Comparison of ENCODE assay signal across 8 mouse cellular contexts in the genomic region with DNA sequence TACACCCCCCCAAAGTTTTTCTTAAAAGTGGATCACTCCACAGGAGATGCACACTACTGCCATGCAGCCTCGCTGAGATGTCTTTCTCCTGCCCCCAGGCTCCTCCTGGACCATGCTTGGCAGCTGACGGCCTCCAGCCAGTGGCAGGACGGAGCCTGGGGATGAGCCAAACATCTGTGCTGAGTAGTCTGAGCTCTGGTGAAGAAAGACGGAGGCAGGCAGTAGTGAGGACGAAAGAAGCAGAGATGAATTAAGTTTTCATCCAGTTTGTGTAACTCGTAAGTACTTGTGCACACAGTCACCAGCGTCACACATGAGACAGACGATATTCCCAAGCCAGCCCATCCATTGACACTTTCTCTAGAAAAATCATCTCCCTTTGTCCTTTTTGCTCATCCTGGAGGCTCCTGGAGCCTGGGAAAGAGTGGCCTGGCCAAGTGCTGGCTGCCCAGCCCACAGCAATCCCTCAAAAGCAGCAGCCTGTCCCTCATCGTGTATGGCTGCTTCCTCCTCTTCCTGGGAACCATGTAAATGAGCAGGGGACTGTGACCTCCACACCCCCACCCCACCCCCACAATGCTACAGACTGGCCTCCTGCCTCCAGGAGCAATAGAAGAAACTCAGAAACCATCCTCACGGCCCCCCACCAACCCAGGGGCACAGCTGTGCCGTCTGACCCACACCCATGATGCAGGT.
DNase-seq lines count a peak whose midpoint lies in the region; ATAC-seq and TF ChIP-seq lines count a peak whose summit lies in the region.

No protein-coding gene starts in this region.

- peak overlapping the region; percentile 55 for H3K4me3 ChIP-seq in lung, embryonic 15.5 days
- H3K4me3 ChIP-seq in lung, adult 2 months (replicated peaks; ENCODE audit: extremely low read depth, low read depth, low read length): no peak overlapping the region
- peak overlapping the region; percentile 53 for H3K4me3 ChIP-seq in hindbrain, embryonic 12.5 days
- H3K4me3 ChIP-seq in midbrain, embryonic 16.5 days (ENCODE audit: low read depth, low read length): peak overlapping the region; percentile 60

- no peak for TF ChIP-seq POLR2A in lung, adult 2 months (IDR thresholded peaks at IDR 0.05; ENCODE audit: borderline replicate concordance, extremely low read depth, low read depth, low read length)

- 43% methylated on average over 11 of the region's 11 CpGs for WGBS in lung, embryonic 15.5 days
- WGBS in lung, adult 2 months: 68% methylated on average over 11 of the region's 11 CpGs
- 28% methylated on average over 11 of the region's 11 CpGs for WGBS in hindbrain, embryonic 12.5 days
- 37% methylated on average over 11 of the region's 11 CpGs for WGBS in midbrain, embryonic 16.5 days

- H3K4me1 ChIP-seq in lung, embryonic 15.5 days: peaks cover 46% of the 10 kb centered on the region
- H3K4me1 ChIP-seq in lung, adult 2 months (ENCODE audit: control insufficient read depth, insufficient read depth, low read length): peaks cover 16% of the 10 kb centered on the region
- peaks cover 49% of the 10 kb centered on the region for H3K4me1 ChIP-seq in hindbrain, embryonic 12.5 days
- H3K4me1 ChIP-seq in midbrain, embryonic 16.5 days (ENCODE audit: control insufficient read depth, insufficient read depth, low read length): peaks cover 26% of the 10 kb centered on the region

- peaks cover 6% of the 10 kb centered on the region; the same call in 1 of the 2 replicates for H3K27me3 ChIP-seq in lung, embryonic 15.5 days
- peaks cover 22% of the 10 kb centered on the region for H3K27me3 ChIP-seq in hindbrain, embryonic 12.5 days
- H3K27me3 ChIP-seq in midbrain, embryonic 16.5 days (ENCODE audit: control insufficient read depth, insufficient read depth, low read depth, low read length): peaks cover 4% of the 10 kb centered on the region

- DNase-seq in lung, adult 2 months: no peak
- DNase-seq in fibroblast of lung, adult 2 months (ENCODE audit: low read depth): peak; percentile 46
- no peak for DNase-seq in spleen, adult 12 weeks (ENCODE audit: low spot score)
- DNase-seq in retina, embryonic 14.5 days (ENCODE audit: low spot score): no peak
- DNase-seq in layer of hippocampus, postnatal 36 days: no peak

- H3K4me2 ChIP-seq in lung, embryonic 15.5 days: peak overlapping the region; percentile 95
- H3K4me2 ChIP-seq in hindbrain, embryonic 12.5 days (replicated peaks): peak overlapping the region; percentile 92
- peak overlapping the region; percentile 81 for H3K4me2 ChIP-seq in midbrain, embryonic 16.5 days (ENCODE audit: low read length)

- peak overlapping the region; percentile 24; the same call in 1 of the 2 replicates for H3K27ac ChIP-seq in lung, embryonic 15.5 days
- H3K27ac ChIP-seq in hindbrain, embryonic 12.5 days: no peak overlapping the region
- H3K27ac ChIP-seq in midbrain, embryonic 16.5 days (ENCODE audit: low read length): no peak overlapping the region

- H3K36me3 ChIP-seq in lung, embryonic 15.5 days: no peaks in the 10 kb centered on the region
- H3K36me3 ChIP-seq in hindbrain, embryonic 12.5 days: no peaks in the 10 kb centered on the region
- H3K36me3 ChIP-seq in midbrain, embryonic 16.5 days (ENCODE audit: control insufficient read depth, insufficient read depth, low read length): no peaks in the 10 kb centered on the region

- TF ChIP-seq CTCF in lung, adult 2 months (IDR thresholded peaks at IDR 0.05; ENCODE audit: insufficient read depth, low read length): no peak

- no peak for ATAC-seq in lung, embryonic 15.5 days (ENCODE audit: borderline replicate concordance, extremely low read depth, low FRiP score, low TSS enrichment)
- ATAC-seq in hindbrain, embryonic 12.5 days (ENCODE audit: low FRiP score): no peak
- ATAC-seq in midbrain, embryonic 16.5 days: no peak

- no peaks in the 10 kb centered on the region for H3K9me3 ChIP-seq in lung, embryonic 15.5 days
- no peaks in the 10 kb centered on the region for H3K9me3 ChIP-seq in hindbrain, embryonic 12.5 days (replicated peaks)
- H3K9me3 ChIP-seq in midbrain, embryonic 16.5 days (replicated peaks; ENCODE audit: control insufficient read depth, low read length, poor library complexity, severe bottlenecking): no peaks in the 10 kb centered on the region

- H3K9ac ChIP-seq in lung, embryonic 15.5 days: no peak overlapping the region; the same call in 1 of the 2 replicates
- H3K9ac ChIP-seq in hindbrain, embryonic 12.5 days: peak overlapping the region; percentile 74; the same call in 1 of the 2 replicates
- H3K9ac ChIP-seq in midbrain, embryonic 16.5 days (ENCODE audit: low read depth, low read length): no peak overlapping the region
